Mouse (Mus musculus) gastrocnemius, postnatal 14 days (tissue): ENCODE measurements at regions not wholly inside any gene's neighbourhood (a gene's known extent, or its start where the extent isn't known, plus 50 kb on each side); places are given as distances from the start of the nearest gene placed in this dataset.
A peak's percentile ranks its signal among the peaks of the same experiment; 100 is the strongest.

Experiments
- DNase-seq: peaks from one replicate; pipeline ENCODE4 v3.0.0; 2021; ENCODE audit warnings: mixed read lengths
- intact Hi-C: fragments of 180-260 bp; cut with DNase I; formaldehyde crosslinking; loops from one replicate; pipeline ENCODE4 v1.15.1; 2025; ENCODE audit warnings: low total_unique reads

DNA sequence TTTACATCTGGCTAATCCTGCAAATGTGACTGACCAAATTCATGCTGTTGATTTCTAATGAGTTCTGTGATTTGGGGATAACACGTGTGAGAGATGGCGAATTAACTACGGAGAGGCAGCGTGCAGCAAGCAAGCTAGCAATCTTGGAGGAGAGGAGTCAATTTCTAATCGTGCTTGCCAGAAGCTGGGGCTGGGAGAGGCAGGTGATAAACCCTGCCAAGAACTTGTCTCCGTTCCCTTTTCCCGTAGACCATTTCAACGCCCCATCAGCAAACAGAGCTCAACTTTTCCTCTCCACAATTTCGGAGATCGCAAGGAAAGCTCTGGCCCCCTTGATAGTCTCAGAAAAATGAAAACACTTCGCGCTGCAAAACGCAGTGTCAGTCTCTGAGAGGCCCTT lies 183.0 kb downstream of the Sox4 start:
- DNase-seq, result peak; percentile 28
- intact Hi-C loops, result no loop called here

DNA sequence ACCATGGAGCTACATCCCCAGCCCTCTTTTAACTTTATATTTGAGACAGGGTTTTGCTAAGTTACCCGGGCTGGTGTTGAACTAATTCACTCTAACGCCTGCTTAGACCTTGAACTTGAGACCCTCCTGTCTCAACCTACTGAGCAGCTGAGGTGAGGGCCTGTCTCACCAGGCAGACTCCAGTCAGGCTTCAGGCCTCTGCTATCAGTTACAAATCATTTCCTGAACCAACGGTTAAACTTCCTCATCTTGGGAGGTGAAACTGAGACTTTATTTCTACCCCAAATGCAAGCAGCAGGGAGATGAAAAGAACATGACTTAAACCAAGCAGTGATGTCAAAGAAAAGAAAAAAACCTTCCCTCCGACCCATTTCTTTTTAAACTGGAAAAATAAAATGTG lies 183.5 kb downstream of the Sox4 start:
- intact Hi-C loops, result no loop called here
- no peak for DNase-seq

DNA sequence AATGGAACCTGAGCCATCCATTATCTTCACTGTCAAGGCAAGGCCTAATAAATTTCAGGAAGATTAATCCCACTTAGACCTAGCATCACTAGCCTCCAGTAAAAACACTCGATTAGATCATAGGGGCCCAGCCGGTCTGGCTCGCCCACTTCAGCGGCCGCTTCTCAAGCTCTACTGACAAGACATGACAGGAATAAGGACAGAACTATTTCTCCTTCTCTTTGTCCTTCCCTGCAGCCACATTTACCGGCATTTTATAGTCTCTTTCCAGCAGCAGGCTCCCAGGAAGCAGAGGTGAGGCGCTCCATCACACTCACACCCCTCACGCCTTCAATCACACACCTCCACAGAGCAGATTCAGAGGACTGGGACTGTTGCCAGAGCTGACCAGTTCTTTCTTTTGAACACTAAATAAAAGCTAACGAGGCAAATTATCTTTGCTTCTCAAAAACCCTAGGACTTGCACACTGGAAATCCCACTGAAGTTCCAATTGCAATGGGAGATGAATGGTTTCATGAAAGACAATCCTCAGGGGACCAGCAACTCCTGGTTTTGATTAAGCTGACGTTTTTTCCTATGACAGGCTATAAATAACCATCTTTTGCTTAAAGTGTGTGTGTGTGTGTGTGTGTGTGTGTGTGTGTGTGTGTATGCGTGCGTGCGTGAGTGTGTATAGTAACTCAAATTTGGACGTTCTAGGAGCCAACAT lies 184.6 kb downstream of the Sox4 start:
- intact Hi-C loops, result no loop called here
- no peak for DNase-seq

DNA sequence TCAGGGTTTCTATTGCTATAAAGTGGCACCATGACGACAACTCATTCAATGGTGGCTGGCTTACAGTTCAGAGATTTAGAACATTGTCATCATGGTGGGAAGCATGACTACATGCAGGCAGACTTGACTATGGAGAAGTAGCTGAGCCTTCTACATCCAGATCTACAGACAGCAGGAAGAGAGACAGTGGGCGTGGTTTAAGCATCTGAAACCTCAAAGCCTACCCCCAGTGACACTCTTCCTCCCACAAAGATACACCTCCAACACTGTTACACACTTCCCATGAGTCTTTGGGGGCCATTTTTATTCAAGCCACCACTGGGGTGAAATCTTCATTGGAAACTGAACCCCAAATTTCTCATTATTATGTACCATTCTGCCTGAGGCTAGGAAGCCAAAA lies 191.0 kb downstream of the Sox4 start:
- no peak for DNase-seq
- intact Hi-C loops, result no loop called here

DNA sequence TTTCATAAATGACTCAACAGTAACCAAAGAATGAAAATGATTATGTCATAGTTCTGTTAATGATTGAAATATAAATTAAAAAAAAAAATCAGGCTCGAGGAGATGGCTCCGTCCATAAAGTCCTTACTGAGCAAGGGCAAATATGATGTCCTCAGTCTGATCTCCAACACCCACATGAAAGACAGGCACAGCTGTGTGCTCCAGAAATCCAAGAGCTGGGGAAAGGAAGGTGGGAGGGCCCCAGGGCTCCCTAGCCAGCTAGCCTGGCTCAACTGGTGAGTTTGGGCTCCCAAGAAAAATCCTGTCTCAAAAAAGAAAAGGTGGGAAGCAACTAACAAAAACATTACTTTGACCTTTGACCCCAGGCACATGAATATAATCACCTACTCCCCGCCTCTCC lies 194.5 kb downstream of the Sox4 start:
- DNase-seq, result peak; percentile 58
- intact Hi-C loops, result no loop called here

DNA sequence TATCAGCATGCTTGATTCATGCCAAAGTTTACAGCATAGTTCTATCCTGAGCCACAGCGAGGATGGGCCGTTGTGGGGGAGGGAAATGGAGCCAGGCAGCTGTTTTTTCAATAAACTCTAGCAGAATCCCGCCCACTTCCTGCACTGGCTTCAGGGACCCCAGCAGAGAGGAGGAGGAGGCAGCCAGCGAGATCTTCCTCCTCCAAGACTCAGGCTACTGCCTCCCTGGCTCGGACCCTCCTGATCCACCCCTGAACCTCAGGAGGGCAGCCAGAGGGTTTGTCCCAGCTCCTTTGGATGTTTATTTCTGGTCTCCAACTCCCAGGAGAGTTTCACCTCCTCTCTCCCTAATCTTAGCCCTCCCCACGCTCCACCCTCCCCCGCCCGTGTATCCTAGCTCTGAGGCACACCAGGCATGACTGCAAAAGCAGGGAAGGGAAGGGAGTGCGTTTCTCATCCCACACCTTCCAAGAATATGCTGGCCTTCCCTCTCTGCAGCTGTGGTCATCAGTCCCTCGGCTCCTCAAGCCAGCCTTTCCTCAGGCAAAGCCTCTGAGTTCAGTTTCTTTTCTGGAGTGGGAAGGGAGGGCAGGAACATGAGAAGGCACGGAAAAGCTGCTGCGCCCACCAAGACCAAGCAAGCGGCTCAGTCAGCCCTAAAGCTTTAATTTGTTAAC lies 195.5 kb downstream of the Sox4 start:
- DNase-seq, result peak; percentile 90
- intact Hi-C loops, result no loop called here

DNA sequence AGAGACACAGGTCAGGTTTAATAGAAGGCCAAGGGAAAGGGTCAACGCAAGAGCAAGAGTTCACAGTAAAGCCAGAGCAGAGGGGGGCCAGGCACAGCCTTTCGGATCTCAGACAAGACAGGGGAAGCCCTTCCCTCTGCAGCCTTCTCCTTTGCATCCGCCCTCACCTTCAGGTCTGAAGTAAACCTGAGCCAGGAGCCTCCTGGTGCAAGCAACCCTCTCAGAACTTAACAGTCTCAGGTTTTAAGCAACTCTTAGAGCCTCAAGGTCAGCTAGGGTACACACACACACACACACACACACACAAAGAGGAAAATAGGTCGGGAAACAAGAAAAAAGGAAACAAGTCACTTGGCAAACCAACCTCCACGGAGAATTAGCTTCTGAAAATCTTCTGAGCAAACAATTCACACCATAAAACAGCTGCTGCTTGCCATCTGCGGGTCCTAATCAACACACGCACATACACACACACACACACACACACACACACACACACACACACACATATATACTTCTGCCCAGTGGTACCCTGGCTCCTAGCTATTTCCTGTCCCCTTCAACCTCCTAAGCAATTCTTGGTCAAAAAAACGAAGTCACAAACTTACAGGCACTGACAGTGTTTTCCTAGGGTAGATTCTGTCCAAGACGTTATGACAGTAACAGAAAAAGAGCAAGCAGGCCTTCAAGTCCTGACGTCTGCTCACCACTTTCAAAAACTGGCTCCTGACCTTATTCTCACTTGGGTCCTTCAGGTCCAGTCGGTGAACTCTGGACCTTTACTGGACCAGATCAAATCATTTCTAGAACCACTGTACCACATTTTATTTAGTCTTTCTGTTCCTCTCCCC lies 196.4 kb downstream of the Sox4 start:
- DNase-seq, result no peak
- intact Hi-C loops, result no loop called here

DNA sequence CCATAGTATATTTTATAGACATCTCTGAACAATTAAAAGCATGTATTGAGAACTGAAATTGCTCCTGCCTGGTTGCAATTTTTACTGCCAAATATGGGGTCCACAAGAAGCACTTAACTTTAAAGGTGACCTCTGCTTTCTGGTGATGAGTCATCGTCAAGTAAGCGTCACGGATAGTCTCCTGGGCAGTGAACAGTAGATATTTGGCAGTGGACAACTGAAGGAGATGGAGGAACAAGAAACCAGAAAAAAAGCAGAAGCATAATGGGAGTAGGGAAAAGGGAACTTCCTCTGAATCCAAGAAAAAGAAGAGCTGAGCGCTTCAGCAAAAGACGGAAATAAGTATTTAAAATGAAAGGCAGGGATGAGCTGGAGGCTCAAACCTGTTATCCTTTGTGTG lies 199.3 kb downstream of the Sox4 start:
- intact Hi-C loops, result no loop called here
- no peak for DNase-seq

DNA sequence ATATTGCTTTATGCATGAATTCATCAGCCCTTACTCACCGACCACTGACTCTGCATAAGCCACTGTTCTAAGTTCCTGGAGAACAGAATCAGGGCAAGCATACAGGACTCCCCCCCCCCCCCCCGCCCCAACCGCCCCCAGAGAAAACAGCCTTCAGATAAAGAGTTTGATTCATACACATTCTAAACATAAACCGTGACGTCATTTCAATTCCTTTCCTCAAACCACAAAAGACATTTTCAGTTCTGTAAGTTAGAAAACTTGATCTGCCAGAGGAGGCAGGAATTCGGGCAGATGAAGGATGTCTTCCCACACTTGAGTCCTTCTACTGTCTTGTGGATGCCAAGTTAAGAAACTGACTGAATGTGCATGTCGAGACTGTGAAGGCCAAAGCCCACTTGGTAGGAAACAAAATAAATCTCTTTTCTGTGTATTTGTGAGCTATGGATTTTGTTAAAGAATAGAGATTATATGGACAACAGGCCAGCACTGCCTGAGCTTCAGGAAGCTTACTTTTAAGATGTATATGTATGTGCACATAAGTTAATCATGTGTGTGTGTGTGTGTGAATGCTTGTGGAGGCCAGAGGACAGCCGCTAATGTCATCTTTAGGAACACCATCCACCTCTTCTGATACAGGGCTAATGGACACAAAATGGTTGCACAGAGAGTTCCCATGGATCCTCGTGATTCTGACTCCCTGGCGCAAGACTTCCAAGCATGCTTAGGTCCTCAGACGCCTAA lies 202.4 kb downstream of the Sox4 start:
- no peak for DNase-seq
- intact Hi-C loops, result no loop called here

DNA sequence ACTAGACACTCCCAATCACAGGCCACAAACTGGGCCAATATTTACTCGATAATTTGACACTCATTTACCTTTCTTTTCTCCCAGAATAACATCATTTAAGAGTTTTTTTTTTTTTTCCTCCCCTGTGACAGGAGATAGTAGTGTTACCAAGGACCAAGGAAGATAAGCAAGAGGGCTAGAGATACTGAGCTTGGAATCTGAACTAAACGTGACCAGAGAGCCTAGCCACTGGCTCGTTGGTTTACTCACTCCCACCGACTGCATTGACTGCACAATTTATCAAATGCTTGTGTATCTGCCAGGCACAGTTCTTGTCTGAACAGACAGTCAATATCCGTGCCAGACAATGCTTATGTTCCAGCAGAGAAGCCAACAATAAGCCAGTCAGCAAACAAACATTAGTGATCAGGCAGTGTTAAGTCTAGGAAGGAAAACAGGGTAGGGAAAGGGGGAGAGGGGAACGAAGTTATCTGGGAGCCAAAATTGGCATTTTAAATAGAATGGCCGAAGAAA lies 213.3 kb downstream of the Sox4 start:
- intact Hi-C loops, result no loop called here

DNA sequence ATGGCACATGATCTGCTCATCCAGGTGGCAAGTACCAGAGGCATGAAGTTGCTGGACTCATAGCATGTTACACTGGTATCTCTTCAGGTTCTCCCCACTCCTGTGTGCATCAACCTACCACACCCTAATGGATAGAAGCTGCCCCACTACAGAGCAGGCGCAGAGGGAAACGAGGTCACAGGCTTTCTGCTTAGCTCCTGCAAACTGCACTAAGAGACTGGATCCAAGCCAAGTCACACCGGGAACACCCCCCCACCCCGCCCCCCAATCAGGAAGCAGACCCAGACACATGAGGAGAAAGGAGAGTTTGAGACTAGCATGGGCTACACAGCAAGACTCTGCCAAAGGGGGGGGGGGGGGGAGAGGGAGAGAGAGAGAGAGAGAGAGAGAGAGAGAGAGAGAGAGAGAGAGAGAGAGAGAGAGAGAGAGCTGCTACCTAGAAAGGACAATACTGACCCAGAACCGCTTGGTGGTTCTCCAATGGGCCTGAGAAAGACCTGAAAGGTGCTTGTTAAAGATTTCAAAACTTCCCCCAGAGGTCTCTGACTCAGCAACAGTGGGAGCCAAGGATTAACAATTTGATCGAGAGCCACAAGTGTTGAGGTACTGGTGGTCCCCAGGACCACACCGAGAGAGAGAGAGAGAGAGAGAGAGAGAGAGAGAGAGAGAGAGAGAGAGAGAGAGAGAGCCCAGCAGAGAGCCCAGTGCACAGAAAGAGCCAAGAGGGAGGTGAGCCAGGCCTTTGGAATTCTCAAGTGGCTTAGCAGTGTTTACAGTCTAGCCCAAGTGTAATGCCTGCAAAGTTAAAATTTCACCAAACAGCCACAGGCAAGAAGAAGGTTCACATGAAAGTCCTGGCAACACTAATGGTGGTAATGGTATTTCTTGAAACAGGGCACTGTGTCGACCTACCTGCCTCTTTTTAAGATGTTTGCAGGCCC lies 215.1 kb downstream of the Sox4 start:
- peak; percentile 26 for DNase-seq
- intact Hi-C loops, result no loop called here

More for the DNA sequence above, 213.3 kb downstream of the Sox4 start:
- no peak for DNase-seq

DNA sequence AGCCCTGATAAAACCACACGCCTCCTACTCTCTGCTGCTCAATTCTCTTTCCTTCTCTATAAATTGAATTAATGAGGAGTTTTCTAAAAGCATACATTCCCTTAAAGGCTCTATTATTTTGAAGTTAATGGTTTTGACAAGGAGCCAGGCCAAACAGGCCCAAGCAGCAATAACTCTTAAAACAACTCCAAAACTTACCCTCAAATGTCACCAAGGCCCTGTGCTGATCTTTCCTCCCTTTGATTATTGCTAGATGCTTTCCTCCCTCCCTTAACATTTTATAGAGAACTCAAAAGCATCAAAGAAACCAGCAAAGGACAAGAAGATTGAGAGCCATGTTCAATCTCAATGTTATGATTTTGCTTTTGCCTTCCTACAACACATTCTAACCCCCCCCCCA lies 221.0 kb downstream of the Sox4 start:
- no peak for DNase-seq
- intact Hi-C loops, result no loop called here

DNA sequence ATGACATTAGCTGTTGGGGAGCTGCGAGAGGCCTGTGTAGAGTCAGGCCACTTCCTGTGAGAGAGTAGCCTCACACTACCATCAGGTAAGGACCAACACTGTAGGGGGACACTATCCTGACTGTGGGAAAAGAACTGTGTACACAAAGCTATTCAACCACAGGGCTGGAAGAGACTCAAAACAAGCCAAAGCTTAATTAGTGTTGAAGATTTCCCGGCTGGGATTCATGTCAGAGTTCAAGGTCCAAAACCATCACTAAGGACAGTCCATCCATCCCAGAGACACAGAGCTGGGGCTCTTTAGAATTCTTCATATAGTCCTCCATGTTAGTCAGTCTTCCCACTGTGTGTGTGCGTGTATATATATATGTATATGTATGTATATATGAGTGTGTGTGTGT lies 221.5 kb downstream of the Sox4 start:
- no peak for DNase-seq
- intact Hi-C loops, result no loop called here

DNA sequence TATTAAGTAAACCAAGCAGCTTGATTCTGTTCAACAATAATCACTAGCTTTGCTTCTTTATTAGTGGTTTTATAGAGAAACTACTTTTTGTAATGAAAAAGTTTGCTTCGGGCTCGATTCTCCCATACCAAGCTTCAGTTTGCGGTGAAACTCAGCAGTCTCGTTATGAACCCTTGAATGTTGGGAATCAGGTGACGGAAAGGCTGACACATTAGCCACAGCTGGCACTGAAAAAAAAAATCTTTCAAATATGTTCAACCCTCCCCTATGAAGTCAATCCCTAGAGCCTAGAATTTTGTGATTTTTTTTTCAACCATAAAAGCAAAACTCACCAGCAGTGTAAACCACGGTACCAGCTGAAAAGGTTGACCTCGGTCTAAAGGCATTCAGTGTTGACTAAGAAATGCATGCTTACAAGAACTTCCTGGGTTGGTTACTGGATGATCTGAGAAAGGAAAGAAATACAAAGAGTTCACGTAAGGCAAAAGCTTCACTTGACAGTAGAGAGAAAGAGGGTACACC lies 223.4 kb downstream of the Sox4 start:
- intact Hi-C loops, result no loop called here
- DNase-seq, result no peak

DNA sequence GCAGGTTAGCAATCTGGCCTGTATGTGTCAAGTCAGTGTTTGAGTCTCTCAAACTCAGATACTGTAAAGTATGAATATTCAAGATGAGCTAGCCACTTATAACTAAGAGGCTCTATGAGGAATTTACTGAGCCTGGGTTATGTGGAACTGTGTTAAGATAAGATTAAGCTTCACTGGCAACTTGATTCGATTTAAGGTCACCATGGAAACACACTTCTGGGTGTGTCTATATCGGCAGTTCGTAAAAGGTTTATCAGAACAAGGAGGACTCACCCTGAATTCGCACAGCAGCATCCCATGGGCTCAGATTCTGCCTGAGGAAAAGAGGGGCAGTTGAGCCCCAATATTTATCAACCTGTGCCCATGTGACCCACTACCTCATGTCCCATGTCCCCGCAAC lies 224.7 kb downstream of the Sox4 start:
- intact Hi-C loops, result no loop called here
- no peak for DNase-seq

DNA sequence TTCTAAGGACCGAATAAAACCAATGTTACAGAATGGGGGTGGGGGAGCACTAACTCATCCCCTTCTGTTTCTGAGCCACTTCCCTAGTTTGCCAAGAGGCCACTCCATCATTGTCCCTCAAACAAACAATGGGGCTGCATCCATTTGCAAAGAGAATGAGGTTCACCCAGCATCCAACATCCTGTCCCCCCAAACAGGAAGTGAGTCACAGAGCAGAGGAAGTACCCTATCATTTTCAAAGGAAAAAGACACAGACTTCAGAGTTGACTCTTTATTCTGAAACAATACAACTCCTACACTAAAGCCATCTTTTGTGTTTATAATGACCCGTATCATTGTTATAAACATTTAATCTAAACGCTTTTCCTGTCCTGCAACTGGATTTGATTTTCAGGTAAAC lies 229.2 kb downstream of the Sox4 start:
- intact Hi-C loops, result no loop called here

DNA sequence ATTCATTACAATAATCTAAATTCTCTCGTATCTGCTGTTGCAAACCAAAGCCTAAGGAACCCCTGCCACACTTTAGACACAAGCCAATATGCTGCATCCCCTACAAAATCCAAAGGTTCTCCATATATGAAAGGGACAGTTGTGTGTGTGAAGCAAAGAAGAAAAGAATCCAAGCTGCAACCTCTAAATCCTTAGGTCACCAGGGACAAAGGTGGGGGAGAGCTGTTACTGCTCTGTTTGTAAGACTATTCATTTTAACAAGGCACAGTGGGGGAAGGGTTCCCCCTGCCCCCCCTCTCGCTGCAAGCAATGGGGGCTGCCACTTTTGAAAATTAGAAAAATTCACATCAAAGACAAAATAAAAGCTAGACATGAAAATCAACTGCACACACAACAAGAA lies 231.4 kb downstream of the Sox4 start:
- no peak for DNase-seq
- intact Hi-C loops, result no loop called here

More for the DNA sequence above, 229.2 kb downstream of the Sox4 start:
- no peak for DNase-seq

DNA sequence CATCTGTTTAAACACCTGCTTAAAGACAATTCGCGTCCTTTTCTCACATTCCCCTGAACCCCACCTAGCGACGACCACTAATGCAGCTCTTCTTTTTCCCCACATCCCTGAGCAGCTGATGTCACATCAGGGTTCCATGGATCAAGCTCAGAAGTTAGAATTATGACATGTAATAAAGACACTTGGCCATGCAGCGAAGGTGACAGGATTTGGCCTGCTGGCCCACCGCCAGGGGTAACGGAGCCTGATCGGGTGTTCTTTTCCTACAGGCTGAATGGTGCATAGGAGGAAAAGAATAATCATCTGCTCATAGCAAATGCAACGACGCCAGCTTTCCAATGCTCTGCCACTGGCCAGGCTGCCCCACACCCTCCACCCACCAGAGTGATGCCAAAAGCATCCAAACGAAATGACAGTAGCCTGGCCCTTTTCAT lies 231.9 kb downstream of the Sox4 start:
- peak; percentile 41 for DNase-seq
- intact Hi-C loops, result no loop called here
